Mouse (Mus musculus) urinary bladder, adult 18-20 months (tissue): ENCODE data around the gene Dmgdh.

ENCODE experiments used
- DNase-seq, 2 experiments: peaks; one replicate each; pipeline ENCODE4 v3.0.0; 2022; ENCODE audit warnings: low spot score in 2 of 2, mixed read lengths in 2 of 2

The Dmgdh gene

DNA sequence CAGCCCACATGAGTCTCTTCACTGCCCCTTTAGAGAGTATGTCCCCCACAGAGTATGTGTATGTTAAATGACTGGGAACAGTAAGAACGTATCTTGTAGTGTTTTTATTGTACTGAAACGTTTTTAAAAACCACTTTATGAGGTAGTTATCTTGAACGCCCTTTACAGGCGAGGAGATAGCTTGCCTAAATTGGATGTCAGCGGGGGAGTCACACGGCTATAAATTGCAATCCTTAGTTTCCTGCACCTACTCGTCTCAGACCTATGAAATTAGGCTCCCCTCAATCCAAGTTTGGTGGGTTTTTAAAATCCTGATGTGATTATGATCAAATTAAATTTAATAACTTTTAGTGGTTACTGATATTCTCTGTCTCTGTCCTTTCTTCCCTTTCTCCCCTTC is 98.6 kb downstream of the Dmgdh start:
- no peak for DNase-seq

DNA sequence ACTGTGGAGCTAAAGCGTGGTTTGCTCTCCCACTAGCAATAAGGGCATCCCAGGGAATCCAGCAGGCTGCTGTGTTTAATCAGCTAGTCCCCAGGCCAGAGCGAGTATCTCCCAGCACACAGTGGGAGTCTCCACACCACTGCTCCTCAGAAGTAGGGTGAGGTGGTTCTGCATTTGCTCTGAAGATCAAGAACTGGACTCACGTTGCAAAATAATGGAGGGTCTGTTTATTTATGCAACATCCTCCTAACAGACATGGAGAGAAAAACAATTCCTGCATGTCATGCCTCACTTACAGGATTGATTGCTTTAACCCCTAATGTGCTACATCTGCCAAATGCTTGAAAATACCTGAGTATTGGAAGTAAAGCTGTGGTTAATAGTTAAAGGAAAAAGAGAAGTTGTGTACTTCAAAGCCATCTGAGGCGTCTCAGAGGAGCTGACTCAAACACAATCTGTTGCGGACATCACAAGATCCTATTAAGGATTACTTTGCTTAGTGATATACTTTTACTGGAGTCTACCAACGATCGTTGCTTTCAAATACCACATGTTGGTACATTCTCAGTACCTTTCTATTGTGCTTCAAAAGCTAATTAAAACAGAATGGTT is 99.6 kb downstream of the Dmgdh start:
- DNase-seq = no peak

DNA sequence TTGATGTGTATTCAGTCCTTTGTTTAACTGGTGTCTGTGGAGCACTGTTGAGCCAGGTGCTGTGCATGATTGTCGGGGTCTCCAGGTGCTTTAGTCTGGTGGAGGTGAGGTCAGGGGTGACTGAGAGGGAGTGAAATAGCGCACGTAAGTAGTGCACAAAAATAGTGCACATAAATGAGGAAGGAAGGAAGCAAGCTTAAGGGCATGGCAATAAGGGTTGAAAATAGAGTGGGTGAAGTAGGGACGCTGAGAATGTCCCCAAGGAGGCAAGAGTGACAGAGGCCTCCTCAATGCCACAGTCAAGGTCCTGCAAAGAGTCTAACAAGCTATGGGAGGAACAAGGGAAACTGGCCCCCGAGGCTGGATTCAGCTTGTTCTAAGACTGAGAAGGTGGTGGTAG is 108.6 kb downstream of the Dmgdh start:
- DNase-seq = no peak

DNA sequence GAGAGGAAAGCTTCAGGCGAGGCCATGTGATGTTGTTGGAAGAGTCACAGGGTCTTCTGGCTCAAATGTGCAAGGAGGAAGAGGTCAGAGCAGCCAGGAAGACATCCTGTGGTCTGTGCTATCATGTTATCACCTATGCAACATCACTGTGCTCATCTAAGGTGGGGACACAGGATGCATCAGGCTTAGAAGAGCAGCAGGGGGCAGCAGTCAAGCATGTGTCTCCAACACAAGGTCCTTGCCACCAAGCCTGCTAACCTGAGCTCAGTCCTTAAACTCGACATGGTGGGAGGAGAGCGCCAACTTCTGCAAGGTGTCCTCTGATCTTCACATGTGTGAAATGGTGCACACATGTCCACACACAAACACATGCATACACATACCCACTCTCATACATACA is 111.1 kb downstream of the Dmgdh start:
- no peak for DNase-seq

DNA sequence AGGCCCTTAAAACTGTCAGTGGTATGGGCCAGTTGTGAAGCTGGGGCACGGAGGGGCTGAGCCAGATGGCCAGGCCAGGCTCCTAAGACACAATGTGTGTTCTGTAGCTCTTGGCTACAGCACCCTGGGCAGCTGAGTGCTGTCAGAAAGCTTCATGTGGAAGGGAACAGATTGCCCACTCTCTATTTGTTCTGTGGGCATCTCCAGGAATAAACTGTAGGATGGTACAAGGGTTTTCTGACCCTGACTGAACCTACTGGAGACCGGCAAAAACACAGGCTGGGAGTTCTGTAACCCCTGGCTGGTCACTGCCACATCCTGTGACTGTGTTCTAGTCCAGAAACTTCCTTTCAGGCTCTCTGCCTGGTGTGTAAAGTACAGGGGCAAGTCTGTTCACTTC is 111.8 kb downstream of the Dmgdh start:
- no peak for DNase-seq

DNA sequence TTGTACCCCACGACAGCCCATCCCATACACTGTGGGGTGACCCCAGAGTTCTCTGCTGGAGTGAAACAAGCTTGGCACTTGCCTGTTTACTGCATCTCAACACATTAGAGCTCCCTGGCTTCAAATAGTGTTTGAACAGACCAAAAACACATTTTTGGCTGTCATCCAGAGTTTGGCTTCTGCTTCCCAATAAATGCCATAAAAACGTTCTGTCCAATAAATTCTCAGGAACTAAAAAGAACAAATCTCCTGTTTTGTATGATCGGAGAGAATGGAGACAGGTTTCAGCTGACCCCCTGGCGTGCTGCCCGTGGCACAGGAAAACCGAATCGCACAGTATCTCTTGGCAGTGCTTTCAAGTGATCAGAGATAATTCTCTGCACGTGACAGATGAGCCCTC is 113.4 kb downstream of the Dmgdh start:
- DNase-seq = no peak

DNA sequence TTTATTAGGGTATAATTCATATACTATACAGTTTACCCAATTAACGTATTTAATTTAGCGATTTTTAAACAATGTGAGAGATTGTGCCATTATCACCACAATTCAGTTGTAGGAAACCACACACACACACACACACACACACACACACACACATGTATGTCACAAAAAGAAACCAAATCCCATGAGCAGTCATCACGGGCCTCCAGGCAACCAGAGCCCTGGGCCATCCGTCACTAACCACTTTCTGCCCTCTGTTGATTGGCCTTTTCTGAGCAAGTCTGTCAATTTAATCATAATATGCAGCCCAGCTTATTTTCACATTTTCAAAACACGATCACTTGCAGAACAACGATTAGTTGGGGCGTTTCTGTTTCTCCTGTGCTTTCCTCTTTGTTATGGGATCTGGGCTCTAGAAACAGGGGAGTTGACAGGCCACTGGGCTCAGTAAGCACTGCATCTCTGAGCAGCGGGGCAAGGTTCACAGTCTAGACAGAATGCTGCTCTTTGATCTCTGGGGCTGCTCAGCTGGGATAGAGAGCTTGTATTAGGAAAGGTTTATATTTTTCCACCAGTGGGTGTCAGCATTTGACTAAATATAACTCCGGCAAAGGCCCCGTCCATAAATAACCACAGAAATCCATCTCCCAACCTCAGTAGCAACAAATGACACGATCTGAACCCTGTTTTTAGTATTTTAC is 118.9 kb downstream of the Dmgdh start:
- DNase-seq = no peak

DNA sequence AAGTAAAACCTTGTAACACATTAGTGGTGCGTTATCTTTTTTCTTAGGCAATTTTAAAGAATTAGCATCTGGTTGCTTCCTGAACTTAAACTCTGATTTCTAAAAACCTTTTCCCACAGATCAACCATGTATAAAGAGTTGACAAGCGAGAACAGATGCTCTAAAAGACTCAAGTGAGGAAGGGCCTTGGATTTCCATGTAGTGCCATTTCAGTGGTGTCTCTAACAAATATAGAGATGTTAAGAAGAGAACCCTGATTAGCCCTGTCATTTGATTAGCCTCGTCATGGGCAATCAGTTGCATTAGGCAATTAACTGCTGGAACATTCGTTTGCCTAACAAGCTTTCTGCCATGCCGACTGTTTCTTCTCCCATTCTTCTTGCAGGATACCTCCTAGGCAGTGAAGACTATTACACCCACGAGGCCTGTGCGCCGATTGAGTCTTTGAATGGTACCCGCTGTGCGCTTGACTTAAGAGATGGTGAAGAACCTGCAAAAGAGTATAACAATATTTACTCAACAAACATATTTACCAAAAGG is 119.5 kb downstream of the Dmgdh start:
- no peak for DNase-seq

DNA sequence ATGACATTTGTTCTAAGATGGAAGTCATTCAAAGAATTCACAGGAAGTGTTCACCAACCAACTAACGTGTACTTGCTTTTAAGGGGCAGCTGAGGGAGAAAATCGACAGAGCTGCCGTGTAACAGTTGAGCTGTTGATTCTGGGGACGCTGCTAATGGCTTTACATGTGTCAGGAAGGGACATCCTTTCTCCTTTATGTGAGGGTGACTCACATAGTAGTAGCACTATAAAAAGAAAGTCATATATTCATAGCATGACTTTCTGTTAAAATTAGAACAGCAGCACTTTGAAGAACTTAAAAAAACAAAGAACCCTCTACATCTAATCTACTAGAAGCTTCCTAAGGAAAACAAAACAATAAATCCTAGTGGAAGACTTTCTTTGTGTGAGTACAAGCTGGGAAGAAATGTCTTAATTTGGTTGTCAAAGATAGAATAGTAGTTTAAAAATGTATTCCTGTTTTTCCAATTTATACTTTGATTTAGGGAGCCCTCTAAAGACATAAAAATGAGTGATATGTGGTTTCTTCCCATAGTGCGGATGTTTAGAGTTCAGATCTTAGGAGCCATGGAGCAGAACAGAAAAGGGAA is 122.9 kb downstream of the Dmgdh start:
- no peak for DNase-seq
